Mouse (Mus musculus) limb, embryonic 11.5 days (tissue): ENCODE results near the gene Rtf2. TPM values are rescaled to one million over a fixed set of nuclear protein-coding genes. Genes with fewer than 3 reads are reported as not detected.

Experiments
- ATAC-seq: fragments of 200-750 bp; cut with Nextera tagmentation; 2 replicates; pipeline ENCODE4 v1.8.0; 2017; ENCODE audit warnings: low read depth; ENCODE audit not compliant: insufficient number of reproducible peaks, low FRiP score, low TSS enrichment
- DNase-seq: peaks from one replicate; pipeline ENCODE4 v3.0.0-alpha.2; 2015; ENCODE audit warnings: low spot score
- H3K27ac ChIP-seq: fragments of 300-500 bp; sonication (generic); replicated peaks from 2 replicates; pipeline ENCODE4 v1.5.1; 2014; ENCODE audit warnings: low read depth, mild to moderate bottlenecking, low read length
- H3K27me3 ChIP-seq: fragments of 300-500 bp; sonication (generic); 2 replicates; pipeline ENCODE4 v1.6.1; 2014; ENCODE audit warnings: mild to moderate bottlenecking, low read length, mixed read lengths; ENCODE audit not compliant: control insufficient read depth, insufficient read depth
- H3K36me3 ChIP-seq: fragments of 300-500 bp; sonication (generic); 2 replicates; pipeline ENCODE4 v1.6.1; 2014; ENCODE audit warnings: mild to moderate bottlenecking, low read length, moderate library complexity, mixed read lengths; ENCODE audit not compliant: control insufficient read depth, insufficient read depth
- H3K4me1 ChIP-seq: fragments of 300-500 bp; sonication (generic); 2 replicates; pipeline ENCODE4 v1.6.1; 2014; ENCODE audit warnings: low read length, mixed read lengths; ENCODE audit not compliant: control insufficient read depth, insufficient read depth
- H3K4me2 ChIP-seq: fragments of 300-500 bp; sonication (generic); 2 replicates; pipeline ENCODE4 v1.6.1; 2014; ENCODE audit warnings: low read depth, mild to moderate bottlenecking, moderate library complexity; ENCODE audit not compliant: severe bottlenecking
- H3K4me3 ChIP-seq: fragments of 300-500 bp; sonication (generic); 2 replicates; pipeline ENCODE4 v1.5.1; 2014; ENCODE audit warnings: low read depth, low read length
- H3K9ac ChIP-seq: fragments of 300-500 bp; sonication (generic); 2 replicates; pipeline ENCODE4 v1.6.1; 2014; ENCODE audit warnings: mild to moderate bottlenecking, low read length
- H3K9me3 ChIP-seq: fragments of 300-500 bp; sonication (generic); 2 replicates; pipeline ENCODE4 v1.6.1; 2016; ENCODE audit warnings: low read length; ENCODE audit not compliant: control insufficient read depth
- WGBS: fragments of 180-500 bp; shearing (Covaris S2); extraction: QIAGEN DNeasy Blood & Tissue Kit; methylation state at CpG from one replicate; pipeline ENCODE4 v1.1.7; 2014; 5-methylcytosine and 5-hydroxymethylcytosine counted together
- polyA plus RNA-seq: library from polyadenylated mRNA; unstranded; fragments of >200 nt; fragmentation: Nextera tagmentation; extraction: Ambion mirVana; gene quantifications from 2 replicates; pipeline ENCODE4 v1.2.1, GENCODE M21; 2014

Rtf2 gene
- polyA plus RNA-seq, 1 experiment from 2014 or later, result 78.9 TPM

DNA sequence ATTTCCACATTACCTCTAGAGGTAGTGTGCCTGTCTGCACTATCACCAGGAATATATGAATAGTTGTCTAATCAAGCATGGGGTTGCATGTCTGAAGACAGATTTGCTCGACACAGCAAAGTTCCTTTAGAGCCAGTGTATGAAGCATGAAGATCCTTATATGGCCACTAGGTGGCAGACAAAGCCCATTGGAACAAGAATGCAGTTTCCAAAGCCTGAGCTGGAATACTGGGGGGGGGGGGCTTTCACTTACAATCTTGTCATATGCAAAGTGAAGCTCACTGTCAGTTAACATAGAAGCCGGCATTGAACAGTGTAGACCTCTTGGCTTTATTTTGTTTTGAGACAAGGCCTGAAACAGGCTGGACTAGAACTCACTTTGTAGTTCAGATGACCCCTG is 37.5 kb downstream of the Rtf2 start:
- Histone ChIP-seq H3K4me2 (no peak overlapping the region), H3K4me1 (no peaks in the 10 kb centered on the region), H3K9ac (no peak overlapping the region), H3K9me3 (no peaks in the 10 kb centered on the region), H3K27ac (no peak overlapping the region), H3K27me3 (0 out of 2 replicates have a peak, but pooled peaks cover 2% of the 10 kb centered on the region), H3K36me3 (no peaks in the 10 kb centered on the region), H3K4me3 (no peak overlapping the region)
- DNase-seq, result peak; percentile 49
- 4% methylated on average over 2 of the region's 2 CpGs for WGBS
- ATAC-seq, result peak; percentile 35; the same call in 1 of the 2 replicates

DNA sequence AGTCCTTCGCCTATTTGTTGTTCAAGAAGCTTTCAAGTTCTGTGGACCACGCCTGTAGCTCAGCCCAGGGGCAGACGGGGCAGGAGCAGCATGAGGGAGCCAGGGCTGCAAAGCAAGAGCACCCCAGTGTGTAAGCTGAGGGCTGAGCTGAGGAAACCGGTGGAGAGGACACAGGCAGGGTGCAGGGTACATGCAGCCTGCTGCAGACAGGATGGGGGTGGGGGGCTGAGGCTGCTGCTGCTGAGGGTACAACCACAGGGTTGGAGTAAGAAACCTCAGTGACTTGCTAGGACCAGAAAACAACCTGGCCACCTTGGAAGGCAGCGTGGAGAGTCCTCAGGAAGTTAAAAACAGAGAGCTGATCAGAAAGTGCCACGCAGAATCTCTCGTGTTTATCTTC is 39.9 kb downstream of the Rtf2 start:
- no peaks in the 10 kb centered on the region for H3K4me1 ChIP-seq
- 0 out of 2 replicates have a peak, but pooled peaks cover 2% of the 10 kb centered on the region for H3K27me3 ChIP-seq
- DNase-seq (no peak), ATAC-seq (no peak)
- no peaks in the 10 kb centered on the region for H3K36me3 ChIP-seq
- no peak overlapping the region for H3K27ac ChIP-seq
- 65% methylated on average over 7 of the region's 7 CpGs for WGBS
- H3K9ac ChIP-seq, result 0 out of 2 replicates have a peak overlapping the region, but pooled peaks have one; percentile 4
- H3K4me3 ChIP-seq, result no peak overlapping the region
- no peak overlapping the region for H3K4me2 ChIP-seq
- no peaks in the 10 kb centered on the region for H3K9me3 ChIP-seq

GRCm38 (mm10) chr2:172481654-172482385 is 41.5 kb downstream of the Rtf2 start:
- no peaks in the 10 kb centered on the region for H3K27me3 ChIP-seq
- no peak overlapping the region for H3K9ac ChIP-seq
- H3K4me2 ChIP-seq, result no peak overlapping the region
- ATAC-seq (no peak), DNase-seq (no peak)
- 83% methylated on average over 16 of the region's 16 CpGs for WGBS
- H3K4me1 ChIP-seq, result no peaks in the 10 kb centered on the region
- no peak overlapping the region for H3K4me3 ChIP-seq
- H3K9me3 ChIP-seq, result no peaks in the 10 kb centered on the region
- H3K27ac ChIP-seq, result no peak overlapping the region
- no peaks in the 10 kb centered on the region for H3K36me3 ChIP-seq

GRCm38 (mm10) chr2:172483766-172484413 is 43.5 kb downstream of the Rtf2 start:
- ATAC-seq (no peak), DNase-seq (no peak)
- H3K4me1 ChIP-seq, result no peaks in the 10 kb centered on the region
- H3K27me3 ChIP-seq, result no peaks in the 10 kb centered on the region
- H3K36me3 ChIP-seq, result no peaks in the 10 kb centered on the region
- no peak overlapping the region for H3K27ac ChIP-seq
- no peak overlapping the region for H3K9ac ChIP-seq
- no peak overlapping the region for H3K4me3 ChIP-seq
- H3K9me3 ChIP-seq, result no peaks in the 10 kb centered on the region
- H3K4me2 ChIP-seq, result no peak overlapping the region
- 88% methylated on average over 14 of the region's 14 CpGs for WGBS

DNA sequence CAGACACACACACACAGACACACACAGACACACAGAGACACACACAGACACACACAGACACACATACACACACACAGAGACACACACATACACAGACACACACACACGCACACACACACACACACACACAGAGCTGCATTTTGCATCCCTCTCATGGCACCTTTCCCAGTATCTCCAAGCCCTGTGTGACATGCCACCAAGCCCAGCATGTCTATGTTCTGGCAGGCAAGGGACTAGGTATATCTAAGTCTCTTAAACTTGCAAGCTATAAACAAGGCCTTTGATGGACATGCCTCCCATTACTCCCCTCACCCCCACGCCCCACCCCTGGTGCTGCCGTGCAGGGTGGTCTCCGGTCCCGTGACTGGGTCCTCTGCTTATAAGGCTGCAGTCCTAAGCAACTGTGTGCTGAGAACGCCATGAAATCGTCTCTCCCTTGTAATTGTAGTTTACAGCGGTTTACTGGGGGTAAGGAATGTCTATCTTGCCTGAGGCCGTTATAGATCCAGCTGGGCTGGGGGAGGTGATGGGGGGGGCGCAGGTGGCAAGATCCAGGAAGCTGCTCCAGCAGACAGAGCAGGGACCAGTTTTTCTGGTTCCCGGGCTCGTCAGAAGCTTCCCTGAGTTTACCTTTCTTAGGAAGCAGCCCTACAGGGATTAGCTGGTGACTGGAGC is 44.5 kb downstream of the Rtf2 start:
- no peak overlapping the region for H3K4me3 ChIP-seq
- DNase-seq, result peak; percentile 63

DNA sequence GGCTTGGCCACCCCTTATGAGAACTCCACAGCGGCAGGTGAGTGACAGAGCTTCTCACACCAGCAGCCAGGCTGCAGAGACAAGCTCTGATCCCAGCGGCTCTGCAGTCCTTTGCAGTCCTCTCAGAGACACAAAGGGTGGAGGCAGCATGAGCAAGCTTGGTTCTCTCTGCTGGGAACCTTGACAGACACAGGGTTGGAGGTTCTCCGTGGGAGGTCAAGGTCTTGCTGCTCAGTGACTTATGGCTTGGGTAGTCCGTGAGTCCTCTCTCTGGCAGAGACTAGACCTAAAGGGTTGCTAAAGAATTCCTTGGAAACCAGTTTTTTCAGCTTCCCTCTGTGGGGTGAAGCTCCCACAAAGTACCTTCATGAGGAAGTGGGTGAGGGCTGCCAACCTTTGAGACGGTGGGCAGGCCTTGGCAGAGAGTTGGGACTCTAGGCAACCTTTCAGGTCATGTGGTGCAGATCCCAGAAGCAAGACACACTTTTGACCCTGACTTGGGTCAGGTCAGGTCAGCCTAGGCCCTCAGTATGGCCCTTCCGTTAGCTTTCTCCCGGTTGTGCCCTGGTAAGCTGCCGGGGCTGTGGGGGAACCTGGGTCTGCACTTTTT is 56.5 kb downstream of the Rtf2 start:
- Histone ChIP-seq H3K27ac (no peak overlapping the region), H3K9me3 (no peaks in the 10 kb centered on the region), H3K36me3 (no peaks in the 10 kb centered on the region), H3K9ac (no peak overlapping the region), H3K27me3 (no peaks in the 10 kb centered on the region), H3K4me3 (no peak overlapping the region), H3K4me1 (no peaks in the 10 kb centered on the region), H3K4me2 (no peak overlapping the region)
- DNase-seq (no peak), ATAC-seq (no peak)
- WGBS, result 70% methylated on average over 8 of the region's 8 CpGs

More for the DNA sequence above, 44.5 kb downstream of the Rtf2 start:
- H3K9ac ChIP-seq, result no peak overlapping the region
- no peaks in the 10 kb centered on the region for H3K36me3 ChIP-seq
- H3K4me1 ChIP-seq, result no peaks in the 10 kb centered on the region
- H3K9me3 ChIP-seq, result no peaks in the 10 kb centered on the region
- 21% methylated on average over 12 of the region's 12 CpGs for WGBS
- no peak overlapping the region for H3K4me2 ChIP-seq
- ATAC-seq, result 0 out of 2 replicates have a peak, but pooled peaks have one; percentile 28
- H3K27ac ChIP-seq, result no peak overlapping the region
- H3K27me3 ChIP-seq, result no peaks in the 10 kb centered on the region

DNA sequence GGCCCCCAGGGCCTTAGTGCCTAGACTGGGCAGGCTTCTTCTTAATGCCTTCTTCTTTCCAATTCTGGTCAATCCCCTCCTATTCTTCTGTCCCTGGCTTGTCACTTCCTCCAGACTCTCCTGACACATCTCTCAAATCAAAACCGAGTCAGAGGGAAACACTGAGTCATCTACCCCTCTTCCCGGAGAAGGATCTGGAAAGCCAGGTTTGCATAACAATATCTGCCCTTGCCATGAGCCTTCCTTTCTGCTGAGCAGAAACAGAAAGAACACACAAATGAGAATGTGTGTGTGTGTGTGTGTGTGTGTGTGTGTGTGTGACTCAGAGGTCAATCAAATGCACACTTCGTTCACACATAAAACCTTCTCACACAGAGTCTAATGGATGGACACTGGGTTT is 58.5 kb downstream of the Rtf2 start:
- WGBS, result 80% methylated on average over 3 of the region's 3 CpGs
- no peak for ATAC-seq

DNA sequence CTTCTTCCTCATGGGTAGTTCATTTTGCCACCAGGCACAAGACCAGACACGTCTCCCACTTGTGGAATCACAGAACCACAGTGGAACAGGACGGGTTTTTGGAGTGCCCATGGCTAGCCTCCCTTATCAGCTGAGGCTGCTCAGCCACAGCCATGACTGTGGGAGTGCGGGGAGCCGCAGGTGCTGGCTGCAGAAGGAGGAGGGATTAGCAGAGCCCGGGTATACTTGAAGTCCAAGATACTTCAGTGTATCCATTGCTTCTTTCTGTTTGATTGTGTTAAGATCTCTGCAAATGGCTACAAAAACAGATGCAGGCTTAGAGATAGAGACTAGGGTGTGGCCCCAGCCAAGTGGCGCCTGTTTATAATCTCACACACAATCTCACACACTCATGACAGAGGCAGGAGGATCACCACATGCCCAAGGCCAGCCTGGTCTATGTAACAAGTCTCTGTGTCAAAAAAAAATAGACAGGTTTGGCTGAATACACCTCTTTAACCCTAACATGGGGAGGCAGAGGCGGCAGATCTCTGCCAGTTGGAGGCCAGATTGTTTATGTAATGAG is 60.5 kb downstream of the Rtf2 start:
- no peaks in the 10 kb centered on the region for H3K27me3 ChIP-seq
- H3K4me3 ChIP-seq, result no peak overlapping the region
- 52% methylated on average over 7 of the region's 7 CpGs for WGBS
- H3K9ac ChIP-seq, result no peak overlapping the region
- no peak overlapping the region for H3K27ac ChIP-seq
- no peaks in the 10 kb centered on the region for H3K36me3 ChIP-seq
- no peak overlapping the region for H3K4me2 ChIP-seq
- DNase-seq, result no peak
- H3K4me1 ChIP-seq, result no peaks in the 10 kb centered on the region
- ATAC-seq, result no peak
- no peaks in the 10 kb centered on the region for H3K9me3 ChIP-seq

More for the DNA sequence above, 58.5 kb downstream of the Rtf2 start:
- DNase-seq, result no peak
- Histone ChIP-seq H3K4me2 (no peak overlapping the region), H3K36me3 (no peaks in the 10 kb centered on the region), H3K27me3 (no peaks in the 10 kb centered on the region), H3K4me1 (no peaks in the 10 kb centered on the region), H3K27ac (no peak overlapping the region), H3K4me3 (no peak overlapping the region), H3K9me3 (no peaks in the 10 kb centered on the region), H3K9ac (no peak overlapping the region)
